Mouse (Mus musculus) Patski (cell line): ENCODE measurements around the gene Maml2. TPM values are rescaled to one million over a fixed set of nuclear protein-coding genes. Genes with fewer than 3 reads are reported as not detected.

Experiments used
- ATAC-seq: fragments of 100-300 bp; one replicate; pipeline ENCODE4 v1.8.0; 2021
- CTCF ChIA-PET: fragments of 350-600 bp; sonication (Branson Sonifier 250); formaldehyde crosslinking; loops from one replicate; lab custom pipeline; 2022; ENCODE audit warnings: inconsistent platforms; lab: Charles Lee
- POLR2A ChIA-PET: fragments of 350-600 bp; sonication (Branson Sonifier 250); formaldehyde crosslinking; loops from one replicate; lab custom pipeline; 2022; ENCODE audit warnings: antibody characterized with exemption, inconsistent platforms; lab: Charles Lee
- DNase-seq: peaks from one replicate; pipeline ENCODE4 v3.0.0-alpha.2; 2011; ENCODE audit warnings: low read depth, low spot score
- H3K27me3 ChIP-seq: fragments of 371-371 bp; one replicate; pipeline ENCODE4 v1.5.1; 2021
- CTCF ChIP-seq: fragments of 100-300 bp; IDR thresholded peaks from one replicate; pipeline ENCODE4 v1.5.1; 2021
- in situ Hi-C: fragments of 300-500 bp; cut with MboI; formaldehyde crosslinking; loops from 3 replicates; pipeline ENCODE4 v1.11.1; 2018; ENCODE audit warnings: low pct_unique_long_range_greater_than_20kb, mixed read lengths
- polyA plus RNA-seq: library from polyadenylated mRNA; unstranded; gene quantifications from one replicate; pipeline ENCODE4 v1.2.3, GENCODE M21; 2021

Gene Maml2
- polyA plus RNA-seq, 1 experiment from 2014 or later, result 10.5 TPM

DNA sequence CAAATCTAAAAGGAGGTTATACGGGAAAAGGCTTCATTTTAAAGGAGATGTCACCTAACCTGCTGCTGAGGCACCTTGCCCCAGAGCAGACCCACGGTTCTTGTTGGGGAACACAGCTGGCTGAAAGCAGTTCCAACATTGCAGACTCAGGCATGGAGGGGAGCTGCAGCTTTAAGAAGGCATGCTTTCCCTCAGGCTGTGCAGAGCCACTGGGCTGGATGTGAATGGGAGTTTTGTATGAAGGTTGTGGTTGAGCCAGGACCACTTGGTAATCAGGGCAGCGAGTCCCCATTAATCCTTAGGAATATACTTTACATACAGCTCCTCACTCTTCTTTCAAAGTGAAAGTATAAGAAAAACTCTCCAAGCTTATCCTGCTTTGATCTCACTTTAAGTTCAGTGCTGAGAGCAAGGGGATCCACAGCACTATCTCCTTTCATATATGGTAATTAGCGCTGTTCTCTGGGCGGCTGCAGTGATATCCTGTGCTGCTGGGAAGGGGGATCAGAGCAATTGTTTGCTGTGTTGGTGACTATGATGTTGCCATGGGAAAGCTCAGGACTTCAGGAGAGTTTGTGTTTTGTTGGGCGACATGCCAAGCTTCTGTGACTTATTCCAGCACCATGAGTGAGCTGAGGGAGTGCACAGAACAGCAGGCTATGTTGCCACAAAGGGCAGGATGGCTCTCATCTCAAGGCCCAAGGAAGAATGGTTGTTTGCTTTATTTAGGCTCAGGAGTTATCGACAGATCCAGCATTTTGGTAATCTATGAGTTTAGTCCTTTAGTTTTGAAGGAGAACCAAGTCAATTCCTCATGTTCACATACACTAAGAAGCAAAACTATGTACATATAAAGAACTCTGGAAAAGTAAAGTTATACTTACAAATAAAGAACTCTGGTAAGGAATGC lies 127.5 kb downstream of the Maml2 start:
- DNase-seq (peak; percentile 93), ATAC-seq (peak; percentile 99)
- in situ Hi-C loops, result no loop called here
- CTCF ChIA-PET, result interaction anchor here (0.7 to 1.8 kb wide), 4 partner anchors 22 to 228 kb away, joined by 3 to 4 read pairs (median 4); partner anchors contain the start of gene Maml2
- no peaks in the 10 kb centered on the region for H3K27me3 ChIP-seq
- no peak for TF ChIP-seq CTCF
- POLR2A ChIA-PET, result no interaction called here

DNA sequence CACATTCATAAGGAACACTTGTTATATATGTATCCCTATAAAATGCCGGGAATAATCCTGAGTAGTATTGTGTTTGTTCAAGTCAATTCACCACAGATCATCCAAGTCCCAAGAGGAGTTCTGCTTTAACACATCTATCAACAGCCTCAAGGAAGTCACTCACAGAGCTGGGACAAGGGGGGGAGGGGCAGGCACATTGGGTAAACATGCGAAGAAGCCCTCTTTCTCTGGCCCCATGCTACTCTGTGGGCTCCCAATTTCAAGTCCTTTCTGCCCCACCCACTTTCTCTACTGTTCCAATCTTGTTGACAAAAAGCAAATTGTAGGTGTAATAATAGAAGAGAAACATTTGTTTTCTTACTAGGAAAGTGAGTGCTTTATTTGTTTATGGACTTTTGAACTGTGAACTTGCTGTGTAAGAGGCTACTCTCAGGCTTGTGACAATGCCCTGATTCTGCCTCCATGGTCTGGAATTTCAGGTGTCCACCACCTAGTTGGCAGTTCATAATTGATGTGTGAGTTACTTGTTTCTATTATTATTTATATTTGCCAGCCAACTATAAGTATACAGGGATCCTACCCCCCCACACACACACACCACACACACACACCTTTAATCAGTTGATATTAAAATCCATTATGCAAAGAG lies 131.8 kb downstream of the Maml2 start:
- in situ Hi-C loops, result no loop called here
- no peak for TF ChIP-seq CTCF
- ATAC-seq, result no peak
- DNase-seq, result no peak
- no peaks in the 10 kb centered on the region for H3K27me3 ChIP-seq
- ChIA-PET POLR2A (no interaction called here), CTCF (interaction anchor here (1.4 to 1.6 kb wide), 3 partner anchors 9 to 129 kb away, joined by 3 to 4 read pairs (median 3); no protein-coding TSS in a partner anchor)

DNA sequence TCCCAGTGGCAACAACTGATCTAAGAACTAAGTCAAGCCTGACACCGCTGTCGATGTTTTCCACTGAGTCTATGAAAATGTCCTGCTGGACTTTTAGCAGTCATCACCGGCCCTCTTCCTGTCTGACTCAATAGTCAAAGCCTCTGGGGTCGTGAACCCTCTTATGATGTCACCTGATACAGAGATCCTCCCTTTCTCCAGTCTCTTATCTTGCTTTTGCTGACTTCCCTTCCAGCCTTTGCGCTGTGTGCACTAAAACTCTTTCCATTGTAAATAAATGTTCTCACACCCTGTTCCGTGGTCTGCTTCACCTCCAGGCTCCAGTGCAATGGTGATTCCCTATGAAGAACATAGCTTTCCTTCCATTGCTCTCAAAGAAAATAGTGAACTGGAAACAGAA lies 132.5 kb downstream of the Maml2 start:
- CTCF ChIA-PET, result interaction anchor here (1.4 to 1.6 kb wide), 2 partner anchors 9 to 129 kb away, joined by 3 to 4 read pairs; no protein-coding TSS in a partner anchor
- no peak for TF ChIP-seq CTCF
- DNase-seq, result no peak
- in situ Hi-C loops, result no loop called here
- POLR2A ChIA-PET, result no interaction called here
- H3K27me3 ChIP-seq, result no peaks in the 10 kb centered on the region
- no peak for ATAC-seq

- ChIA-PET POLR2A (no interaction called here), CTCF (interaction anchor here (1.4 to 1.6 kb wide), 2 partner anchors 8 to 130 kb away, joined by 3 to 4 read pairs; no protein-coding TSS in a partner anchor)
- no peak for TF ChIP-seq CTCF
- H3K27me3 ChIP-seq, result no peaks in the 10 kb centered on the region
- in situ Hi-C loops, result no loop called here
- DNase-seq (no peak), ATAC-seq (no peak)
Observed at GRCm38 (mm10) chr9:13430744-13431143, 133.0 kb downstream of the Maml2 start.

DNA sequence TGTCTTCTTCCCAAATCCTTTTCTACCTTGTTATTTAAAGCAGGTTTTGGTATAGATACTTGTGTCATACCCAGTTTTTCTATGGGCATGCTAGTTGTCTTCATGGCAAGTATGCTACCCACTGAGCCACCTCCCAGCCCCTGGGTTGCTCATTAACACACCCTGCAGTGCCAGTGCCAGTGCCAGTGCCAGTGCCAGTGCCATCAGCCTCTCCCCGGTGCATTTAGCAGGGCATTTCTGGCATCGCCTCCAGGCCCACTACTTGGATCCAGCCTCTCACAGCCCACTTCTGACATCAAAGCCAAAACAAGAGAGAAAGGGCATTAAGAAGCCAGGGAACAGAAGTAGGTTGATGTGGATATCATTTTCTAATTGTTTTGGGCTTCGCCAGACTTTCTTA lies 133.9 kb downstream of the Maml2 start:
- no peaks in the 10 kb centered on the region for H3K27me3 ChIP-seq
- ATAC-seq (no peak), DNase-seq (no peak)
- no peak for TF ChIP-seq CTCF
- ChIA-PET POLR2A (no interaction called here), CTCF (no interaction called here)
- in situ Hi-C loops, result no loop called here

GRCm38 (mm10) chr9:13433501-13434090 lies 135.8 kb downstream of the Maml2 start:
- no peak for DNase-seq

DNA sequence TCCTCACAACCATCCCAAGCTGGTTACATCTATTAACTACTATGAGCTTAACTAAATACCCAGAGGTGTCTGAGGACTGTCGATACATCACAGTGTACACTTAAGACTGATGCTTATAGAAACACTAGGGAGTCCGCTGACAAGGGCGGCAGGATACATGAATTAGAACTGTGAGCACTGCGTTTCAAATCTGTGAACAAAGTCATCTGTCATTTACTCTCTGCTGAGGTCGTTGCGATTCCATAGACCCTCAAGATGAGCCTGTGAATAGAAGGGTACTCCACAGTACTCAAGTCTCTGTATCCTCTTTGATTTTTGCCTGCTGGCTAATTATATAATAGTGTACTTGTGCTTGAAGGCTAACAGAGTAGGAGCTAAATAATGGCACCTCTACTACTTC lies 143.2 kb downstream of the Maml2 start:
- no peaks in the 10 kb centered on the region for H3K27me3 ChIP-seq
- ChIA-PET CTCF (no interaction called here), POLR2A (no interaction called here)
- ATAC-seq (no peak), DNase-seq (no peak)
- no peak for TF ChIP-seq CTCF
- in situ Hi-C loops, result no loop called here

More at GRCm38 (mm10) chr9:13433501-13434090, 135.8 kb downstream of the Maml2 start:
- CTCF ChIA-PET, result no interaction called here
- in situ Hi-C loops, result no loop called here
- no peak for TF ChIP-seq CTCF
- POLR2A ChIA-PET, result no interaction called here
- no peak for ATAC-seq
- H3K27me3 ChIP-seq, result no peaks in the 10 kb centered on the region

DNA sequence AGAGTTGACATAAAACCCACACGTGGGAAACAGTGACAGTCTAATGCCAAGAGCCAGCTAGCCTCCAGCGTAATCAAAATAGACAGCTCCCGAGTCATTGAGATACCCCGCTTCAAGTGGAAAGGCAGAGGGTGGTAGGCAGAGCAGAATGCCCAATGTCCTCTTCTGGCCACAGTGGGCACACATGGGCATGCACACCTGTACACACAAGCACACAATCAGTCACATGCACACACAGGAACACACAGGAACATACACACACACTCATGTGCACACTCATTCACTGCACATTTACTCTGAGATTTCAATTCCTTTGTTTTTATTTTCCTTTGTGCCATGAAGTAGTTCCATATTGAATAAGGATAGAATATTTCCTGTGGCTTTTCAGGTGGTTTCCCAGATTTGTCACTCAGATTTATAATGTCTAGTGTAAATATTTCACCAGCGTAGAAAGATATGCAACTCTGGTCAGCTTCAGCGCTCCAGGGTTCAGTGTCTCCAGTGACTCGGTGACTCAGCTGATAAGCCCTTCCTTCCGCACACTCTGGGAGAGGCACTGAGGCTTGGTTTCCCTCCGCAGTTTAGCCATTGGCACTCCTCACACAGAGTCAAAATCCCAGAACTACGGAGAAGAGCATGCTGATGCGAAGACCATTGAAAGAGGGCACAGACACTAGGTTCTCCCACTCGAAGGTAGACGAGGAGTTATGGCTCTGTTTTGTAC lies 144.4 kb downstream of the Maml2 start:
- ATAC-seq, result peak; percentile 99
- no peak for TF ChIP-seq CTCF

GRCm38 (mm10) chr9:13443484-13444211 lies 145.9 kb downstream of the Maml2 start:
- no peak for TF ChIP-seq CTCF
- ChIA-PET CTCF (interaction anchor here (0.9 to 2.1 kb wide), 8 partner anchors 11 to 210 kb away, joined by 3 to 8 read pairs (median 4); partner anchors contain the start of gene Maml2), POLR2A (interaction anchor here (1.1 kb wide), 1 partner anchor 8 kb away, joined by 3 read pairs; no protein-coding TSS in a partner anchor)
- in situ Hi-C loops, result no loop called here
- no peak for DNase-seq
- H3K27me3 ChIP-seq, result no peaks in the 10 kb centered on the region
- no peak for ATAC-seq

More for the DNA sequence above, 144.4 kb downstream of the Maml2 start:
- ChIA-PET CTCF (interaction anchor here (0.5 to 1.7 kb wide), 5 partner anchors 12 to 139 kb away, joined by 3 to 5 read pairs (median 3); no protein-coding TSS in a partner anchor), POLR2A (interaction anchor here (0.6 kb wide), 1 partner anchor 981 kb away, joined by 4 read pairs; no protein-coding TSS in a partner anchor)
- H3K27me3 ChIP-seq, result no peaks in the 10 kb centered on the region
- peak; percentile 57 for DNase-seq
- in situ Hi-C loops, result no loop called here
